In genomic region chr3:6087267-6087666, GRCm38 (mm10) we compare ENCODE assay signal across 21 mouse cellular contexts.
"Had no signal": no experiment of that assay in that cellular context is flagged by ENCODE, and none has a peak within 500 bp of the region (broad histone marks: within the 10 kb centered on the region; RNA-seq: fewer than 3 reads in every experiment).

No protein-coding gene starts in this region.

- ATAC-seq: hindbrain, embryonic 16.5 days; hindbrain, postnatal 0 days; intestine, embryonic 15.5 days; intestine, embryonic 16.5 days; intestine, postnatal 0 days had no signal

- DNase-seq: heart, postnatal 10 days; heart, postnatal 14 days; heart, postnatal 36 days; heart, postnatal 4 days; kidney, adult 11 months; kidney, adult 18-20 months; kidney, adult 2 months; kidney, adult 8-10 months; kidney, adult 9 months; kidney, postnatal 10 days; kidney, postnatal 14 days; kidney, postnatal 25 days; kidney, postnatal 36 days; kidney, postnatal 4 days; layer of hippocampus, adult 9-11 months; layer of hippocampus, postnatal 36 days had no signal
